Mouse (Mus musculus) kidney, postnatal 0 days (tissue): Measurements from ENCODE around the gene Apba2. TPM values are rescaled to one million over a fixed set of nuclear protein-coding genes. Genes with fewer than 3 reads are reported as not detected.

Experiments
- ATAC-seq: fragments of 200-750 bp; cut with Nextera tagmentation; replicated peaks from 2 replicates; pipeline ENCODE4 v1.8.0; 2017; ENCODE audit warnings: low read depth, moderate number of reproducible peaks, moderate TSS enrichment, moderate library complexity; ENCODE audit not compliant: low FRiP score
- DNase-seq: peaks from one replicate; pipeline ENCODE4 v3.0.0-alpha.2; 2016; ENCODE audit warnings: low spot score
- H3K27ac ChIP-seq: fragments of 300-500 bp; sonication (generic); 2 replicates; pipeline ENCODE4 v1.5.1; 2014; ENCODE audit warnings: mild to moderate bottlenecking
- H3K27me3 ChIP-seq: fragments of 300-500 bp; sonication (generic); 2 replicates; pipeline ENCODE4 v1.6.1; 2014; ENCODE audit warnings: low read length, mixed read lengths; ENCODE audit not compliant: insufficient read depth
- H3K36me3 ChIP-seq: fragments of 300-500 bp; sonication (generic); 2 replicates; pipeline ENCODE4 v1.6.1; 2014; ENCODE audit warnings: low read length, mixed read lengths; ENCODE audit not compliant: insufficient read depth
- H3K4me1 ChIP-seq: fragments of 300-500 bp; sonication (generic); replicated peaks from 2 replicates; pipeline ENCODE4 v1.6.1; 2014; ENCODE audit warnings: antibody characterized with exemption, low read length, mixed read lengths; ENCODE audit not compliant: insufficient read depth
- H3K4me2 ChIP-seq: fragments of 300-500 bp; sonication (generic); 2 replicates; pipeline ENCODE4 v1.6.1; 2014; ENCODE audit warnings: mild to moderate bottlenecking, low read length, moderate library complexity, mixed read lengths
- H3K4me3 ChIP-seq: fragments of 300-500 bp; sonication (generic); replicated peaks from 2 replicates; pipeline ENCODE4 v1.5.1; 2014; ENCODE audit warnings: low read depth, low read length
- H3K9ac ChIP-seq: fragments of 300-500 bp; sonication (generic); 2 replicates; pipeline ENCODE4 v1.6.1; 2014; ENCODE audit warnings: low read depth, low read length
- H3K9me3 ChIP-seq: fragments of 300-500 bp; sonication (generic); replicated peaks from 2 replicates; pipeline ENCODE4 v1.6.1; 2016; ENCODE audit warnings: low read length, inconsistent platforms, mixed read lengths
- CTCF ChIP-seq: IDR thresholded peaks from 2 replicates; pipeline ENCODE4 v1.5.1; 2016; ENCODE audit warnings: antibody characterized with exemption, low read depth, mild to moderate bottlenecking, moderate library complexity
- WGBS: fragments of 180-500 bp; shearing (Covaris S2); extraction: QIAGEN DNeasy Blood & Tissue Kit; methylation state at CpG from one replicate; pipeline ENCODE4 v1.1.7; 2014; 5-methylcytosine and 5-hydroxymethylcytosine counted together
- polyA plus RNA-seq: library from polyadenylated mRNA; unstranded; fragments of >200 nt; fragmentation: Nextera tagmentation; extraction: Ambion mirVana; gene quantifications from 2 replicates; pipeline ENCODE4 v1.2.1, GENCODE M21; 2015

The Apba2 gene
- polyA plus RNA-seq, 1 experiment from 2014 or later = 1.7 TPM

DNA sequence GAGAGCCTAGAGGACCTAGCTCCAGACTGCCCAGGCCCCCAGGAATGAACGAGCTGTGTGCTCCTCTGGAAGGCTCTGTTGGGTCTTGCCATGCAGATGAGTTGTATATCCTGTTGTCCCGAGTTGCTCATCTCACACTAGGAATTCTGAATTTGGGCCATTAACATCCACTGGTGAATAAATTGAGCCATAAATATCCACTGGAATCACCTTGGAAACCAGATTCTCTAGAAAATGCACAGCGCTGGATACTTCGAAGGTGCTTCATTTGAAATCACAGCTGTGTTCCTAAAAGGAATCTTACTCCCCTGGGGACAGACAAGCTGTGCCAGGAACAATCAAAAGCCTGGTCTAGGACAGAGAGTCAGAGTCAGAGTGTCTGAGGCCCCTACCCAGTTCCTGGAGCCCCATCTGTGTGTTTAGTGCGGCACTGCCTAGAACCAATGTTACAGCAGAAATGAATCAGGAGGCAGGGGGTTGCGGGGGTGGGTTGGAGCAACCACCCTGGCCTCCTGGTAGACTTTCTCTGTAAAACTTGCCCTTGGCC, 196.4 kb downstream of the Apba2 start:
- Histone ChIP-seq H3K9me3 (no peaks in the 10 kb centered on the region), H3K4me3 (no peak overlapping the region), H3K9ac (no peak overlapping the region), H3K27me3 (no peaks in the 10 kb centered on the region), H3K4me1 (no peaks in the 10 kb centered on the region), H3K36me3 (no peaks in the 10 kb centered on the region), H3K27ac (no peak overlapping the region), H3K4me2 (no peak overlapping the region)
- ATAC-seq (no peak), DNase-seq (no peak)
- no peak for TF ChIP-seq CTCF
- WGBS = 82% methylated on average over 6 of the region's 6 CpGs

DNA sequence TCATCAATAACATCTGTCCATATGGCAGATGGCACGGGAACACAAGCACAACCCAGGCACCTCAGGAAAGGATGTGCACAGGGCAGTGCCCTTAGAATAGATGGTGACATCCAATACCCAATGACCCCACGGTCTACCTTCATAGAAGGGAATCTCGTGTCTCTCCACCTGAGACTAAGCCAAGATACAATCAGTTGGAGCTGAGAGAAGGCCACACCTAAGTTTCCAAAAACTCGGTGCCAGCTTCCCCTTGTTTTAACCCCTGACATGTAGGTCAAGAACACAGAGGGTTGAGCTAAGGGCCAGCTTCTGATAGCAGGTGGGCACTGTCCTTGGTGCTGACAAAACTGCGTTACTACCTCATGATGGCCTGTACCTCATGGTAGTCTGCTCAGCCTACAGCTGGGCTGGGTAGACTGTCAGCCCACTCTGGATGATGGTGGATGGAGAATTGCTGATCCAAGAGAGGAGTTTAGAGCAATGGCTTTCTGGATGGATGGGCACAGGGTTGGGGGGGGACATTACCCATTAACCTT, 202.6 kb downstream of the Apba2 start:
- no peaks in the 10 kb centered on the region for H3K9me3 ChIP-seq
- WGBS = 63% methylated on average over 5 of the region's 5 CpGs
- no peak overlapping the region for H3K27ac ChIP-seq
- H3K27me3 ChIP-seq = no peaks in the 10 kb centered on the region
- H3K4me2 ChIP-seq = no peak overlapping the region
- no peak overlapping the region for H3K9ac ChIP-seq
- peak; percentile 3 for DNase-seq
- H3K36me3 ChIP-seq = no peaks in the 10 kb centered on the region
- no peaks in the 10 kb centered on the region for H3K4me1 ChIP-seq
- H3K4me3 ChIP-seq = no peak overlapping the region
- ATAC-seq = no peak
- no peak for TF ChIP-seq CTCF

DNA sequence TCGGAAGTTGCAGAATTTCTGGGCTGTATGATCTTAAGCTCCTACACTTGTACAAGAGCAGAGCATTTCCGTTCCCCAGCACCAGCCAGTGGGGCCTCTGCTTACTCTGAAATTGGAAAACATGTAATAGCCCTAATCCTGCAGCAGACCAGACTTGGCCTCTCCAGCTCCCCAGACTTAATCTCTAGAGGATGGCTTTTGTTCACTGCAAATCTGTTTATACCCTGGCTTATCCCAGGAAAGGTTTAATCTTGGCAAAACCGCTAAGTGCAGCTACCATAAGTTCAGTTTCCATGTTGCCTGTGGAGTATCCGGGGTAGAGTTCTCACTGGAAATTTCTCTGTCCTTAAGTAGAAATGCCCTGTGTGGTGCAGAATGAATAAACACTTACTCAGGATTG, 206.7 kb downstream of the Apba2 start:
- Histone ChIP-seq H3K4me3 (no peak overlapping the region), H3K27ac (no peak overlapping the region), H3K4me2 (no peak overlapping the region), H3K36me3 (no peaks in the 10 kb centered on the region), H3K27me3 (no peaks in the 10 kb centered on the region), H3K9me3 (no peaks in the 10 kb centered on the region), H3K4me1 (no peaks in the 10 kb centered on the region), H3K9ac (no peak overlapping the region)
- DNase-seq (no peak), ATAC-seq (no peak)
- TF ChIP-seq CTCF = no peak
- WGBS = 86% methylated on average over 4 of the region's 4 CpGs

DNA sequence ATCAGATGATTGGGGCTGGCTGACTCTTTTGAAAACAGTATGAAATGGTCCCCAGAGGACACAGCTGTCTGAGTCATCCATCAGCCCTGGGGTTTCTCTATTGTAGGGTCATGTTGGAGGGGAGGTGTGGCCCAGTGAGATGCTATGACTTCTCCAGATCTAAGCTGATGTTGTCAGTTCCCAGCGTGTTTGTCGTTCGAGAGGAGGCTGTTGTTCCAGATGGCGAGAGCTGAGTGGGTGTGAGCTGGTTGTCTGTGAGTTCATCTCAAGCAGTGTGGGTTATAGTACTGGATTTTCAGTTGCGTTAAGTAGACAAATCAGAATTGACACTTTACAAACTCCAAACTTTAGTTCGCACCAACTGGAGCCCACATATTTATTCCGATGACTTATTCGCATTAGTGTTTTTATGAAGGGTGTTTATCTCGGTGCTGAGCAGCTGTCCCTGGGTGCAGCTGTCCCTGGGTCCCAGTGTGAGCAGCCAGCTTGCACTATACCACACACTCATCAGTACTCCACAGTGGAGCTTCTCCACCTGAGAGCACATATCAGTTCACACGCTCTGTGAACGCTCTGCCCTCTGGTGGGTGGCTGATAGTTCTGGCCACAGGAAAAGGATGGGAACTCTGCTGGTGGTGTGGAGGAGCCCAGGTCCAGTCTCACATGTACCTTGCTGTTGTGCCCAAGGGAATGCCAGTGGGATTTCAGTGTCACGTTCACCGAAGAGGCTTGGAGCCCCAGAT, 208.2 kb downstream of the Apba2 start:
- no peak overlapping the region for H3K4me3 ChIP-seq
- no peak overlapping the region for H3K4me2 ChIP-seq
- ATAC-seq (0 out of 2 replicates have a peak, but pooled peaks have one; percentile 36), DNase-seq (peak; percentile 33)
- peak; percentile 64 for TF ChIP-seq CTCF
- WGBS = 79% methylated on average over 13 of the region's 13 CpGs
- no peaks in the 10 kb centered on the region for H3K27me3 ChIP-seq
- H3K4me1 ChIP-seq = no peaks in the 10 kb centered on the region
- H3K36me3 ChIP-seq = no peaks in the 10 kb centered on the region
- H3K9ac ChIP-seq = no peak overlapping the region
- no peak overlapping the region for H3K27ac ChIP-seq
- no peaks in the 10 kb centered on the region for H3K9me3 ChIP-seq

DNA sequence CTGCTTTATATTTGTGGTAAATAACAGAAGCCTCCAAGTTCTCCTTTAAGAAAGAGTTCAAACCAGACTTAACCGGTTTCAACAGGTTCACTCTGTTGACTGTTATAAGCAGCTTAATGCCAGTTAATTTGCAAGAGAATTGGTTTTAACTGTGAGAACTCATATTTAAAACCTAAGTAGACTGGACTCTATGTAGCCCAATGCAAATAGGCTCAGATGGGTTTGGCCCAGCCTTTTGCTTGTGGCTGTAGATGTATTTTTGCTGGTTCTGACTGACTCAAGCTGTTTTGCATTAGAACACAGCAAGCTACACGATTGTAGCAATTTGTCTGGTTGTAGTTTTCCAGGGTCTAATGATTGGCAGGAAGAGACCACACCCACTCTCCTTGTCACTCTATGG, 214.8 kb downstream of the Apba2 start:
- Histone ChIP-seq H3K27me3 (no peaks in the 10 kb centered on the region), H3K9ac (no peak overlapping the region), H3K4me2 (no peak overlapping the region), H3K9me3 (no peaks in the 10 kb centered on the region), H3K4me3 (no peak overlapping the region), H3K4me1 (no peaks in the 10 kb centered on the region), H3K27ac (no peak overlapping the region), H3K36me3 (no peaks in the 10 kb centered on the region)
- ATAC-seq = no peak
- no peak for TF ChIP-seq CTCF
- WGBS = 74% methylated on average over 2 of the region's 2 CpGs
- DNase-seq = no peak

DNA sequence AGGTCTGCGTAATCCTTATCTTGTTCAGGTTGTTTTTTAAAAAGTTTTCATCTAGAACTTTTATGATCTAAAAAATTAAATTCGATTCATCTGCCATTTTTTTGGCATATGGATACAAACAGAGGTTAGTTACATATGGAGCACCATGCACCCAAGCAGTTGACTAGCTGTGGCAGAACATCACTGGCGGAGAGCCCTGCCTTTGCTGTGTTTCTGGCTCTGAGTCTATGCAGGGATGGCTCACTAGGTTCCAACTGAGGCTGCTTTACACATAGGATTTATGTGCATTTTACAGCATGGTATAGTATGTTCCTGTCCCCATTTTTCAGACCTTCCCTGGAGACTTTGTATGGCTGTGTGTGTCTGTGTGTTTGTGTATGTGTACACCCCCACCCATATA, 221.8 kb downstream of the Apba2 start:
- H3K9ac ChIP-seq = no peak overlapping the region
- H3K27ac ChIP-seq = no peak overlapping the region
- H3K4me3 ChIP-seq = no peak overlapping the region
- H3K9me3 ChIP-seq = no peaks in the 10 kb centered on the region
- no peak overlapping the region for H3K4me2 ChIP-seq
- no peaks in the 10 kb centered on the region for H3K27me3 ChIP-seq
- 73% methylated on average over 3 of the region's 3 CpGs for WGBS
- H3K4me1 ChIP-seq = no peaks in the 10 kb centered on the region
- TF ChIP-seq CTCF = no peak
- no peak for DNase-seq
- no peak for ATAC-seq
- H3K36me3 ChIP-seq = no peaks in the 10 kb centered on the region
